Mouse (Mus musculus) thymus, adult 2 months (tissue): ENCODE measurements at regions not wholly inside any gene's neighbourhood (a gene's known extent, or its start where the extent isn't known, plus 50 kb on each side); places are given as distances from the start of the nearest gene placed in this dataset.

Experiments used
- DNase-seq: peaks from one replicate; pipeline ENCODE4 v3.0.0; 2021
- H3K27ac ChIP-seq: fragments of 200-500 bp; 2 replicates; pipeline ENCODE4 v1.5.1; 2012; ENCODE audit warnings: low read length, control low read depth; ENCODE audit not compliant: control insufficient read depth, insufficient read depth
- H3K27me3 ChIP-seq: fragments of 200-500 bp; 2 replicates; pipeline ENCODE4 v1.6.1; 2012; ENCODE audit warnings: mild to moderate bottlenecking, low read length, moderate library complexity, mixed read lengths; ENCODE audit not compliant: control insufficient read depth, insufficient read depth
- H3K36me3 ChIP-seq: fragments of 200-500 bp; 2 replicates; pipeline ENCODE4 v1.6.1; 2012; ENCODE audit warnings: mild to moderate bottlenecking, low read length, moderate library complexity; ENCODE audit not compliant: control insufficient read depth, insufficient read depth
- H3K4me1 ChIP-seq: fragments of 200-500 bp; replicated peaks from 2 replicates; pipeline ENCODE4 v1.6.1; 2012; ENCODE audit warnings: low read length; ENCODE audit not compliant: control insufficient read depth, insufficient read depth
- H3K4me3 ChIP-seq: fragments of 200-500 bp; 2 replicates; pipeline ENCODE4 v1.5.1; 2012; ENCODE audit warnings: mild to moderate bottlenecking, low read length, control low read depth, moderate library complexity; ENCODE audit not compliant: control insufficient read depth, insufficient read depth
- CTCF ChIP-seq: fragments of 200-500 bp; IDR thresholded peaks from 2 replicates; pipeline ENCODE4 v1.5.1; 2012; ENCODE audit warnings: mild to moderate bottlenecking, control low read depth, low read length, moderate library complexity, borderline replicate concordance; ENCODE audit not compliant: control insufficient read depth, poor library complexity, insufficient read depth; ENCODE audit errors: extremely low read depth
- POLR2A ChIP-seq: fragments of 200-500 bp; IDR thresholded peaks from 2 replicates; pipeline ENCODE4 v1.6.1; 2012; ENCODE audit warnings: mild to moderate bottlenecking, low read length, control low read depth, moderate library complexity; ENCODE audit not compliant: control insufficient read depth, poor library complexity, insufficient read depth; ENCODE audit errors: extremely low read depth
- WGBS: fragments of 180-500 bp; shearing (Covaris S2); methylation state at CpG from one replicate; pipeline ENCODE4 v1.1.7; 2018; 5-methylcytosine and 5-hydroxymethylcytosine counted together

DNA sequence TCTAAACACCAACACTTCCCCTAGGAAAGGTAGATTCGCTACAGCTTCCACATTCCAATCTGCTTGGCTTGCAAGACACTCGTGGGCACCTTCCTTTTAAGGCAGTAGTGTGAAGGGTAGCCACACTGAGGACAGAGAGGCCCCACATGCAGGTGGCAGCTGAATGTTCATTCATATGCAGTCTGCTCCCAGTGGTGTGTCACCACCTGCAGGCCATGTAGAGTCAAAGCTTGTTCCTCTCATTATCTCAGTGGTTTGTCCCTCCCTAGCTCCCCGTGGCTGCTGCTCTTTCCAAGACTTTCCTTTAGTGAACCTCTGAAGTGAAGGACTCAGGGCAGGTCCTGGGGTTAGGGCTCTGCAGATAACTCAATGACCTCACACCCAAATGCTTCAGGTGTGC lies 121.4 kb downstream of the Cyp26b1 start:
- H3K4me3 ChIP-seq = no peak overlapping the region
- H3K27me3 ChIP-seq = no peaks in the 10 kb centered on the region
- TF ChIP-seq CTCF (no peak), POLR2A (no peak)
- no peaks in the 10 kb centered on the region for H3K36me3 ChIP-seq
- H3K4me1 ChIP-seq = no peaks in the 10 kb centered on the region
- H3K27ac ChIP-seq = no peak overlapping the region
- 25% methylated on average over 3 of the region's 3 CpGs for WGBS
- DNase-seq = no peak

DNA sequence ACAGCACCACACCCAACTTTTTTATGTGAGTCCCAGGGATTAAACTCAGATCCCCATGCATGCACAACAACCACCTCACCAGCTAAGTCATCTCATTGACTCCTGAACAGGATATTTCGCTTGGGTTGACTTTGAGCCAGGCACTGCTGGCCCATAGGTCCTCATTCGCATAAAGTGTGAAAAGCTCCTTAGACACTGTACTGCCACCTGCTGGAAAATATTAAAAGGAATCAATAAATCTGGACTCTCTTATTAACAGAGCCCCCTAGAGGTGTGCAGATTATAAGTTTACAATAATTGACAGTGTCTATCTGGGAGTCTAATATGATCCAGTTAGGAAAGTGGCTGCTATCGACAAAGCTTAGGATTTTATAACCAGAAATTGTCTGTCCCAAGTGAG lies 126.4 kb downstream of the Cyp26b1 start:
- 85% methylated on average over 3 of the region's 3 CpGs for WGBS
- Histone ChIP-seq H3K4me3 (no peak overlapping the region), H3K4me1 (no peaks in the 10 kb centered on the region), H3K27me3 (no peaks in the 10 kb centered on the region), H3K27ac (no peak overlapping the region), H3K36me3 (no peaks in the 10 kb centered on the region)
- DNase-seq = no peak
- no peak for TF ChIP-seq CTCF
- TF ChIP-seq POLR2A = no peak

DNA sequence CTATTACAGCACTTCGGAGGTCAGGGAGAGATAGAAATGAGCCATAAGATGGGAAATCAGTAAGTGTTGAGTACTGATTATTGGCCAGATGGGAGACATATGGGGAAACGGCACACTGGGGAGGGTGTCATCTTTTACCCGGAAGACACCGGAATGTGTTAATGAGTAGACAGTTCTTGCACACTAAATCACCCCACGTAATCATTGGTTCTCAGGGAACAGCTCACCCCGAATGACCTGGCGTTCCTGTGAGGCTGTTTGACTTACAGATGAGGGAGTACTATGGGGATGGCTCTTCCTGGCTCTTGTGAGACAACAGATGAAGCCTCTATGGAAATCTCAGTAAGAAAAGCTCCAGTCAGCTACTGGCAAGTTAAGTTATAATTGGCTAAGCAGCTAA lies 127.5 kb downstream of the Cyp26b1 start:
- DNase-seq = no peak
- no peak overlapping the region for H3K27ac ChIP-seq
- no peaks in the 10 kb centered on the region for H3K36me3 ChIP-seq
- 94% methylated on average over 7 of the region's 7 CpGs for WGBS
- H3K27me3 ChIP-seq = no peaks in the 10 kb centered on the region
- no peaks in the 10 kb centered on the region for H3K4me1 ChIP-seq
- TF ChIP-seq CTCF (no peak), POLR2A (no peak)
- no peak overlapping the region for H3K4me3 ChIP-seq

DNA sequence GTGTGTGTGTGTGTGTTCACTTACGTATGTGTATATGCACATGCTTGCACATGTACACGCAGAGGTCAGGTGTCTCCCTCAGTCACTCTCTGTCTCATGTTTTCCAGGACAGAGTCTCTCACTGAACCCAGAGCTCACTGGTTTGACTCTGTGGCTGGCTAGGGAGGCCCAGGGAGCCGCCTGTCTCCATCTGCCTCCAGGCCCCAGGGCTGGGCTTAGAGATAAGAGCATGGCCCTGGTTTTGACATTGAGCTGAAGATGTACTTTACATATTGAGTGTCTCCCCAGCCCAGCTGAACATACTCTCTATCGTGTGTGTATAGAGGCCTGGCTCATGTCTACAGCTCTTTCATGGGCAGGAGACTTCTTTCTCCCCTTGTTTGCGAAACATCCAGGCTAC lies 128.1 kb downstream of the Cyp26b1 start:
- TF ChIP-seq POLR2A (no peak), CTCF (no peak)
- Histone ChIP-seq H3K27ac (no peak overlapping the region), H3K36me3 (no peaks in the 10 kb centered on the region), H3K4me1 (no peaks in the 10 kb centered on the region), H3K4me3 (no peak overlapping the region), H3K27me3 (no peaks in the 10 kb centered on the region)
- DNase-seq = no peak
- WGBS = 87% methylated on average over 5 of the region's 5 CpGs

DNA sequence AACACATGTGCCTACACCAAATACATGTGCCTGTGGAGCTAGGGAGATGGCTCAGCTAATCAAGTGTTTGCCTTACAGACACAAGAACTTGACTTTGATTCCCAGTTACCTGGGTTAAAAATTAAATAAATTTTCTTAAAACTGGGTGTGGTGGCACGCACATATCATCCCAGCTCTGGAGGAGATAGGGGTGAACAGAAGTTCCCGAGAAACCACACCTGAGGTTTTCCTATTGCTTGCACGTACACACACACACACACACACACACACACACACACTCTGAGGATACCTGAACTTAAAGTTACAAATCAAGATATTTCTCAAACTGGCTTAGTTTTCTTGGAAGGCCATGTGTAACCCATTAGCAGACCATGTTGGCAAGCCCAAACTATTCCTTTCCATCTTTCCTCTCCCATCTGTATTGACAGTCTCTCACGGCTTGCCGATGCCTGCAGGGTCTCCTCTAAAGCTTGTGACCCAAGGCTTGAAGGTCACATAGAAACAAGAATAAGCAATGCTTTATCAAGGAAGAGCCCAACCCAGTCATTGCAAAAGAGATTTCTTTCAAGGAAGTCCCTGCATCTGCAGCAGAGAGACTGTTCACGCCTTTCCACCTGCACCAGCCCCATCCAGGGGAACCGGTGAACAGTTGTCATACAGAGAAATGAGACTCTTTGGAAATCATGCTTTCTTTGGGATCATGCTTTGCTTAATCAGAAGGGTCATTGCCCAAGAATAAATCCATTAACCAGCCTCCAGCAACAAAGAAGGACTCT lies 129.9 kb downstream of the Cyp26b1 start:
- H3K36me3 ChIP-seq = no peaks in the 10 kb centered on the region
- no peak for TF ChIP-seq POLR2A
- no peak for TF ChIP-seq CTCF
- H3K27ac ChIP-seq = no peak overlapping the region
- WGBS = 86% methylated on average over 7 of the region's 7 CpGs
- no peak overlapping the region for H3K4me3 ChIP-seq
- H3K27me3 ChIP-seq = no peaks in the 10 kb centered on the region
- no peaks in the 10 kb centered on the region for H3K4me1 ChIP-seq
- no peak for DNase-seq

DNA sequence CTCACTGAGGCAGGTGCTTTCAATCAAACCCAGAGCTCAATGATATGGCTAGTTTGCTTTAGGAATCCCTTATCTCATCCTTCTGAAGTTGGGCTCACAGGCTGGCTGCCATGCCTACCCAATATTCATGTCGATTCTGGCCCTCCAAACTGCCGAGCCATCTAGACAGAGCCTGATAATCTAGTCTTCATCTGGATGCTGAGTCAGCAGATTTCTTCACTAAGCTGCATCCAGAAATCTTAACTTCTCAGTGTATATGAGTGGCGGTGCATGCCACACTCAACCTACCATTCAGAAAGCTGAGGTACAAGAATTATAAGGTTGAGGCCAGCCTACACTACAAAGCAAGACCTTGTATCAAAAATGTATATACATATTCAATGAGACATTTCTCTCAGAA lies 136.9 kb downstream of the Cyp26b1 start:
- no peaks in the 10 kb centered on the region for H3K4me1 ChIP-seq
- no peak for TF ChIP-seq POLR2A
- no peak for TF ChIP-seq CTCF
- no peaks in the 10 kb centered on the region for H3K27me3 ChIP-seq
- WGBS = 91% methylated on average over 3 of the region's 3 CpGs
- no peak for DNase-seq
- no peaks in the 10 kb centered on the region for H3K36me3 ChIP-seq
- no peak overlapping the region for H3K27ac ChIP-seq
- H3K4me3 ChIP-seq = no peak overlapping the region

DNA sequence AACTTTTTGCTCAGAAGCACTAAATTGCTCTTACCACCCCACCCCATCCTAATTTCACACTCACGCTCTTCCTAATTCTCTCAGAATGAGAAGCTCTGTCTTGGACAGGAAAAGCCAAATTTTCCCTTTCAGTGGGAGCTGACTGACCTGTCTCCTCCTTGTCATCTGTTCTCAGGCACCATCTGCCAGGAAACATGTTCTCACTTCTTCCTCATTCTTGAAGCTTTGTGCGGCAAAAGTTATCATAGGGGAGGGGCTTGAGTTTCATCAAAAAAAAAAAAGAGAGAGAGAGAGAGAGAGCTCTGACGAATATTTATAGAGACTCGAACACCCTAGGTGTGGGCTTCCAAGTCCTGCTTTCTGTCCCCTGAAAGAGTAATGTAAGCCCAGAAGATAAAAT lies 148.6 kb downstream of the Cyp26b1 start:
- no peak for TF ChIP-seq CTCF
- TF ChIP-seq POLR2A = no peak
- Histone ChIP-seq H3K27ac (no peak overlapping the region), H3K36me3 (no peaks in the 10 kb centered on the region), H3K27me3 (no peaks in the 10 kb centered on the region), H3K4me1 (no peaks in the 10 kb centered on the region), H3K4me3 (no peak overlapping the region)
- WGBS = 5% methylated on average over 4 of the region's 4 CpGs
- DNase-seq = no peak
